Mouse (Mus musculus) hindbrain, embryonic 11.5 days (tissue): Measurements from ENCODE around the gene Fbxo3. TPM values are rescaled to one million over a fixed set of nuclear protein-coding genes. Genes with fewer than 3 reads are reported as not detected.
"Not testable (repeated sequence)": the region's sequence is repeated elsewhere in the genome, so short reads cannot be mapped to it uniquely, and the experiment has no call there.

Source experiments
- ATAC-seq: fragments of 200-750 bp; cut with Nextera tagmentation; 2 replicates; pipeline ENCODE4 v1.8.0; 2017; ENCODE audit warnings: mild to moderate bottlenecking, moderate TSS enrichment, moderate library complexity; ENCODE audit not compliant: low FRiP score
- DNase-seq: peaks from one replicate; pipeline ENCODE4 v3.0.0-alpha.2; 2015; ENCODE audit warnings: low spot score
- H3K27ac ChIP-seq: fragments of 300-500 bp; sonication (generic); 2 replicates; pipeline ENCODE4 v1.5.1; 2014; ENCODE audit warnings: mild to moderate bottlenecking, low read depth, low read length
- H3K27me3 ChIP-seq: fragments of 300-500 bp; sonication (generic); 2 replicates; pipeline ENCODE4 v1.6.1; 2014; ENCODE audit warnings: mild to moderate bottlenecking, low read length, moderate library complexity, mixed read lengths; ENCODE audit not compliant: control insufficient read depth, insufficient read depth
- H3K36me3 ChIP-seq: fragments of 300-500 bp; sonication (generic); 2 replicates; pipeline ENCODE4 v1.6.1; 2014; ENCODE audit warnings: mild to moderate bottlenecking, low read length, moderate library complexity, mixed read lengths; ENCODE audit not compliant: control insufficient read depth, insufficient read depth
- H3K4me1 ChIP-seq: fragments of 300-500 bp; sonication (generic); replicated peaks from 2 replicates; pipeline ENCODE4 v1.6.1; 2014; ENCODE audit warnings: low read length, mixed read lengths; ENCODE audit not compliant: control insufficient read depth, insufficient read depth
- H3K4me2 ChIP-seq: fragments of 300-500 bp; sonication (generic); replicated peaks from 2 replicates; pipeline ENCODE4 v1.6.1; 2014; ENCODE audit warnings: mild to moderate bottlenecking, low read depth, low read length
- H3K4me3 ChIP-seq: fragments of 300-500 bp; sonication (generic); 2 replicates; pipeline ENCODE4 v1.5.1; 2014; ENCODE audit warnings: low read depth, low read length
- H3K9ac ChIP-seq: fragments of 300-500 bp; sonication (generic); 2 replicates; pipeline ENCODE4 v1.6.1; 2014; ENCODE audit warnings: low read depth, low read length
- H3K9me3 ChIP-seq: fragments of 300-500 bp; sonication (generic); 2 replicates; pipeline ENCODE4 v1.6.1; 2016; ENCODE audit warnings: low read length; ENCODE audit not compliant: control insufficient read depth
- WGBS: fragments of 180-500 bp; shearing (Covaris S2); extraction: QIAGEN DNeasy Blood & Tissue Kit; methylation state at CpG from one replicate; pipeline ENCODE4 v1.1.7; 2014; 5-methylcytosine and 5-hydroxymethylcytosine counted together
- polyA plus RNA-seq: library from polyadenylated mRNA; unstranded; fragments of >200 nt; fragmentation: Nextera tagmentation; extraction: Ambion mirVana; gene quantifications from 2 replicates; pipeline ENCODE4 v1.2.1, GENCODE M21; 2014

Fbxo3 gene
- polyA plus RNA-seq, 1 experiment from 2014 or later: 61.4 TPM

- 49% methylated on average over 10 of the region's 10 CpGs for WGBS
- DNase-seq (no peak), ATAC-seq (no peak)
- no peaks in the 10 kb centered on the region for H3K36me3 ChIP-seq
- H3K27me3 ChIP-seq: no peaks in the 10 kb centered on the region
- H3K4me2 ChIP-seq: peak overlapping the region; percentile 58
- H3K4me3 ChIP-seq: peak overlapping the region; percentile 43
- peaks cover 5% of the 10 kb centered on the region; the same call in 1 of the 2 replicates for H3K4me1 ChIP-seq
- H3K27ac ChIP-seq: peak overlapping the region; percentile 72
- peak overlapping the region; percentile 70 for H3K9ac ChIP-seq
- no peaks in the 10 kb centered on the region for H3K9me3 ChIP-seq
Observed at GRCm38 (mm10) chr2:104096256-104096655, 68.7 kb downstream of the Fbxo3 start.

GRCm38 (mm10) chr2:104096796-104097195 lies 69.3 kb downstream of the Fbxo3 start:
- not testable (repeated sequence) for DNase-seq, H3K27me3 ChIP-seq, H3K9me3 ChIP-seq, H3K9ac ChIP-seq, H3K27ac ChIP-seq, H3K4me1 ChIP-seq, H3K36me3 ChIP-seq, H3K4me2 ChIP-seq, H3K4me3 ChIP-seq
- 62% methylated on average over 1 of the region's 1 CpGs for WGBS
- ATAC-seq: peak; percentile 30; the same call in 1 of the 2 replicates

- H3K27ac ChIP-seq, H3K27me3 ChIP-seq, DNase-seq, H3K9ac ChIP-seq, H3K4me1 ChIP-seq, ATAC-seq, H3K9me3 ChIP-seq, H3K4me2 ChIP-seq, H3K4me3 ChIP-seq, H3K36me3 ChIP-seq: not testable (repeated sequence)
- 91% methylated on average over 4 of the region's 4 CpGs for WGBS
Observed at GRCm38 (mm10) chr2:104097396-104097795, 69.9 kb downstream of the Fbxo3 start.

GRCm38 (mm10) chr2:104098529-104099230 lies 71.2 kb downstream of the Fbxo3 start:
- WGBS: 47% methylated on average over 3 of the region's 3 CpGs
- H3K9me3 ChIP-seq: no peaks in the 10 kb centered on the region
- no peak overlapping the region for H3K9ac ChIP-seq
- no peaks in the 10 kb centered on the region for H3K27me3 ChIP-seq
- H3K4me1 ChIP-seq: peaks cover 5% of the 10 kb centered on the region; the same call in 1 of the 2 replicates
- H3K4me2 ChIP-seq: no peak overlapping the region
- no peak overlapping the region for H3K27ac ChIP-seq
- no peak for ATAC-seq
- no peak overlapping the region for H3K4me3 ChIP-seq
- H3K36me3 ChIP-seq: no peaks in the 10 kb centered on the region
- no peak for DNase-seq

- no peaks in the 10 kb centered on the region for H3K9me3 ChIP-seq
- DNase-seq: no peak
- no peak overlapping the region for H3K27ac ChIP-seq
- 96% methylated on average over 2 of the region's 2 CpGs for WGBS
- ATAC-seq: no peak
- peaks cover 5% of the 10 kb centered on the region; the same call in 1 of the 2 replicates for H3K4me1 ChIP-seq
- no peak overlapping the region for H3K4me3 ChIP-seq
- no peaks in the 10 kb centered on the region for H3K27me3 ChIP-seq
- no peaks in the 10 kb centered on the region for H3K36me3 ChIP-seq
- H3K9ac ChIP-seq: no peak overlapping the region
- H3K4me2 ChIP-seq: no peak overlapping the region
Observed at GRCm38 (mm10) chr2:104099231-104099585, 71.7 kb downstream of the Fbxo3 start.

- no peak overlapping the region for H3K9ac ChIP-seq
- H3K27me3 ChIP-seq: no peaks in the 10 kb centered on the region
- ATAC-seq (no peak), DNase-seq (no peak)
- no peak overlapping the region for H3K4me2 ChIP-seq
- H3K27ac ChIP-seq: no peak overlapping the region
- H3K4me3 ChIP-seq: no peak overlapping the region
- 55% methylated on average over 1 of the region's 1 CpGs for WGBS
- H3K9me3 ChIP-seq: no peaks in the 10 kb centered on the region
- H3K4me1 ChIP-seq: peaks cover 5% of the 10 kb centered on the region; the same call in 1 of the 2 replicates
- no peaks in the 10 kb centered on the region for H3K36me3 ChIP-seq
Observed at GRCm38 (mm10) chr2:104099946-104100345, 72.4 kb downstream of the Fbxo3 start.

- Histone ChIP-seq H3K27me3 (no peaks in the 10 kb centered on the region), H3K36me3 (no peaks in the 10 kb centered on the region), H3K9me3 (no peaks in the 10 kb centered on the region), H3K27ac (no peak overlapping the region), H3K4me1 (no peaks in the 10 kb centered on the region), H3K4me3 (no peak overlapping the region), H3K4me2 (no peak overlapping the region), H3K9ac (no peak overlapping the region)
- WGBS: 88% methylated on average over 6 of the region's 6 CpGs
- DNase-seq: no peak
- ATAC-seq: no peak
Observed at GRCm38 (mm10) chr2:104104800-104105199, 77.3 kb downstream of the Fbxo3 start.

GRCm38 (mm10) chr2:104109021-104109420 lies 81.5 kb downstream of the Fbxo3 start:
- not testable (repeated sequence) for H3K9ac ChIP-seq, ATAC-seq
- WGBS: 90% methylated on average over 2 of the region's 2 CpGs

GRCm38 (mm10) chr2:104109528-104109927 lies 82.0 kb downstream of the Fbxo3 start:
- Histone ChIP-seq H3K4me3 (no peak overlapping the region), H3K27me3 (no peaks in the 10 kb centered on the region), H3K27ac (no peak overlapping the region), H3K9me3 (no peaks in the 10 kb centered on the region), H3K4me2 (no peak overlapping the region), H3K9ac (no peak overlapping the region), H3K4me1 (no peaks in the 10 kb centered on the region), H3K36me3 (no peaks in the 10 kb centered on the region)
- no peak for DNase-seq
- no peak for ATAC-seq
- WGBS: 65% methylated on average over 2 of the region's 2 CpGs

More at GRCm38 (mm10) chr2:104109021-104109420, 81.5 kb downstream of the Fbxo3 start:
- H3K4me2 ChIP-seq, H3K4me1 ChIP-seq, H3K36me3 ChIP-seq, H3K27me3 ChIP-seq, H3K9me3 ChIP-seq, H3K27ac ChIP-seq, DNase-seq, H3K4me3 ChIP-seq: not testable (repeated sequence)
